Mouse (Mus musculus) liver, embryonic 14.5 days (tissue): ENCODE data around the gene Gm49358. TPM values are rescaled to one million over a fixed set of nuclear protein-coding genes. Genes with fewer than 3 reads are reported as not detected.

Experiments used
- ATAC-seq: fragments of 200-750 bp; cut with Nextera tagmentation; 2 replicates; pipeline ENCODE4 v1.8.0; 2017; ENCODE audit warnings: moderate number of reproducible peaks, mild to moderate bottlenecking, moderate library complexity; ENCODE audit not compliant: insufficient read depth
- DNase-seq, 3 experiments: peaks; one replicate each; pipeline ENCODE4 v3.0.0-alpha.2; 2012 to 2013; ENCODE audit warnings: low read depth in 3 of 3, low spot score in 3 of 3
- H3K27ac ChIP-seq: fragments of 300-500 bp; sonication (generic); 2 replicates; pipeline ENCODE4 v1.5.1; 2014; ENCODE audit warnings: moderate library complexity, mild to moderate bottlenecking, control low read depth, inconsistent platforms
- H3K27me3 ChIP-seq: fragments of 300-500 bp; sonication (generic); 2 replicates; pipeline ENCODE4 v1.6.1; 2014; ENCODE audit warnings: mild to moderate bottlenecking, low read length, moderate library complexity; ENCODE audit not compliant: control insufficient read depth, insufficient read depth
- H3K36me3 ChIP-seq: fragments of 300-500 bp; sonication (generic); replicated peaks from 2 replicates; pipeline ENCODE4 v1.6.1; 2014; ENCODE audit warnings: low read depth; ENCODE audit not compliant: control insufficient read depth, insufficient read depth
- H3K4me1 ChIP-seq, 2 experiments: fragments of 200-500 bp in 1 of 2; fragments of 300-500 bp in 1 of 2; sonication (generic) in 1 of 2; replicated peaks; 2 replicates each; pipeline ENCODE4 v1.6.1; 2012 to 2014; ENCODE audit warnings: antibody characterized with exemption in 1 of 2, inconsistent platforms in 1 of 2, low read length in 1 of 2; ENCODE audit not compliant: control insufficient read depth in 2 of 2, insufficient read depth in 2 of 2
- H3K4me2 ChIP-seq: fragments of 300-500 bp; sonication (generic); 2 replicates; pipeline ENCODE4 v1.6.1; 2014; ENCODE audit warnings: low read depth, mild to moderate bottlenecking, control low read depth, moderate library complexity
- H3K4me3 ChIP-seq, 2 experiments: fragments of 200-500 bp in 1 of 2; fragments of 300-500 bp in 1 of 2; sonication (generic) in 1 of 2; 2 replicates each; pipeline ENCODE4 v1.5.1; 2012 to 2014; ENCODE audit warnings: low read depth in 2 of 2, low read length in 2 of 2, mild to moderate bottlenecking in 2 of 2, control low read depth in 1 of 2, inconsistent platforms in 1 of 2, moderate library complexity in 1 of 2; ENCODE audit not compliant: insufficient read depth in 1 of 2
- H3K9ac ChIP-seq: fragments of 300-500 bp; sonication (generic); replicated peaks from 2 replicates; pipeline ENCODE4 v1.6.1; 2014; ENCODE audit warnings: mild to moderate bottlenecking, control low read depth, moderate library complexity
- H3K9me3 ChIP-seq: fragments of 300-500 bp; sonication (generic); 2 replicates; pipeline ENCODE4 v1.6.1; 2016; ENCODE audit warnings: low read length, mixed read lengths; ENCODE audit not compliant: control insufficient read depth
- CTCF ChIP-seq: IDR thresholded peaks from 2 replicates; pipeline ENCODE4 v1.5.1; 2016; ENCODE audit warnings: antibody characterized with exemption, low read depth, control low read depth
- EP300 ChIP-seq: IDR thresholded peaks from 2 replicates; pipeline ENCODE4 v1.6.1; 2016; ENCODE audit warnings: antibody characterized with exemption, low read depth
- WGBS: fragments of 180-500 bp; shearing (Covaris S2); extraction: QIAGEN DNeasy Blood & Tissue Kit; methylation state at CpG from one replicate; pipeline ENCODE4 v1.1.7; 2014; ENCODE audit not compliant: insufficient replicate concordance; 5-methylcytosine and 5-hydroxymethylcytosine counted together
- polyA plus RNA-seq, 2 experiments: library from polyadenylated mRNA; depleted of rRNA in 1 of 2; stranded (reverse) in 1 of 2; unstranded in 1 of 2; fragments of >200 nt; fragmentation: Nextera tagmentation in 1 of 2; extraction: Ambion mirVana in 1 of 2; gene quantifications; 2 replicates each; pipeline versions ENCODE4 v1.2.1 to v1.2.3; 2012 to 2014

The Gm49358 gene
- polyA plus RNA-seq, 2 experiments = not detected

DNA sequence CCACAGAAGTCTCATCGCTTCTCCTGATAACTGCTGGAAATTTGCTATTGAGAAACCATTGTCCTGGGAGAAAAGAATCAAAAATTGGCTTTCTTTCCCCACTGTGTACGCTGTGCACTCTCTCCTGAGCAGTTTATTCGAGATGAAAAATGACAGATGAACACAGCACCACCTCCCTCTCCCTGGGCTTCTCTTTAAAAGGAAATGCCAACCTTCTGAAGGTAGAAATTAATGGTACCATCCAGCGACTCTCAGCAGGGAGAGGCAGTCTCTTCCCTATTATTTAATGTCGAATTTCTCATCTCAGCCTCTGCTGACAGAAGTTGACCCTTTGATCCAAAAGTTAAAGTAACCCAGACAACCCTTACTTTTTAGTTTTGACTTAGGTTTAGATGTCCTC is 5.4 kb downstream of the Gm49358 start:
- Histone ChIP-seq H3K27me3 (no peaks in the 10 kb centered on the region), H3K4me2 (no peak overlapping the region), H3K9ac (no peak overlapping the region), H3K4me1 (no peaks in the 10 kb centered on the region), H3K4me3 (no peak overlapping the region), H3K36me3 (no peaks in the 10 kb centered on the region), H3K27ac (no peak overlapping the region), H3K9me3 (no peaks in the 10 kb centered on the region)
- 50% methylated on average over 5 of the region's 5 CpGs for WGBS
- ATAC-seq (no peak), DNase-seq (no peak)
- TF ChIP-seq EP300 = no peak
- no peak for TF ChIP-seq CTCF

- Histone ChIP-seq H3K9ac (no peak overlapping the region), H3K4me3 (no peak overlapping the region), H3K4me2 (no peak overlapping the region), H3K27ac (no peak overlapping the region), H3K36me3 (no peaks in the 10 kb centered on the region), H3K27me3 (no peaks in the 10 kb centered on the region), H3K4me1 (no peaks in the 10 kb centered on the region), H3K9me3 (no peaks in the 10 kb centered on the region)
- no peak for ATAC-seq
- TF ChIP-seq EP300 (no peak), CTCF (no peak)
- DNase-seq = no peak
- 49% methylated on average over 4 of the region's 4 CpGs for WGBS
Observed at GRCm38 (mm10) chr10:86769797-86770196, 6.0 kb downstream of the Gm49358 start.

DNA sequence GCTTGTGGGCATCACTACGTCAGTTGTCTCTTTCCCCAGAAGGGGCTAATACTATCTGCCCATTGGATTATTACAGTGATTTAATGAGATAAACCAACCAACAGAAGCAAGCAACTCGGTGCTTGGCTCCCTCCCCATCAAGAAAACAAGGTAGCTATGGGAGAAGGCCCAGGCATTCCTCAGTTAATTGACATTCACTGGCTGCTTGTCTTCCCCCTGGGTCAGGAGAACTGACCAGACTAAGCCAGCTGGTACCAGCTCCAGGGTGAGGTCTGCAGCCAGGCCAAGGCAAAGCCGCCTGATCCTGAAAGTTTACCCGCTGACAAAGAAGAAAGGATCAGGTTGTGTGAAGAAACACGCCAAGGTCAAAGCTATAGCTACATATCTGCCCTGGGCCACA is 7.9 kb downstream of the Gm49358 start:
- DNase-seq = no peak
- no peaks in the 10 kb centered on the region for H3K27me3 ChIP-seq
- H3K4me2 ChIP-seq = no peak overlapping the region
- no peak overlapping the region for H3K9ac ChIP-seq
- WGBS = 61% methylated on average over 5 of the region's 5 CpGs
- TF ChIP-seq EP300 = no peak
- TF ChIP-seq CTCF = no peak
- H3K4me3 ChIP-seq = no peak overlapping the region
- ATAC-seq = no peak
- no peaks in the 10 kb centered on the region for H3K36me3 ChIP-seq
- no peaks in the 10 kb centered on the region for H3K9me3 ChIP-seq
- no peaks in the 10 kb centered on the region for H3K4me1 ChIP-seq
- no peak overlapping the region for H3K27ac ChIP-seq

- no peak overlapping the region for H3K4me2 ChIP-seq
- H3K36me3 ChIP-seq = no peaks in the 10 kb centered on the region
- DNase-seq (no peak), ATAC-seq (no peak)
- no peak overlapping the region for H3K27ac ChIP-seq
- H3K9ac ChIP-seq = no peak overlapping the region
- H3K4me1 ChIP-seq = no peaks in the 10 kb centered on the region
- H3K27me3 ChIP-seq = no peaks in the 10 kb centered on the region
- no peak overlapping the region for H3K4me3 ChIP-seq
- H3K9me3 ChIP-seq = no peaks in the 10 kb centered on the region
- TF ChIP-seq EP300 (no peak), CTCF (no peak)
- 49% methylated on average over 6 of the region's 6 CpGs for WGBS
Observed at GRCm38 (mm10) chr10:86772231-86772631, 8.5 kb downstream of the Gm49358 start.

DNA sequence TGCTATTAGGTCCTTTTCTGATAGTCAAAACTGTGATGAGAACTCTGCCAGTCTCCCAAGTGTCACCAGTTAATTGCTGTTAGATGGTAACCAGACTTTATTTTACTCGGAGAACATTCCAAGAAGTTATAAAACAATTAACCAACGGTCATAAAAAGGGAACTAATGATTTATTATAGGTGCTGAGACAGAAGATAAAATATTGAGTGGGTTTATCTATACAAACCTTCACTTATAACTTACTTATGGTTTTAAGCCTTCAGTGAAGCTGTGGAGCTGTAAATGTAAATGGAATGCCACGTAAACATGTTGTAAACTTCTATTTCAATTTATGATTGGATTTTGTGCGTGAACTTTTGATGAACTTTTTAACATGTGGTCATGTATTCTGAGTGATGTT is 9.6 kb downstream of the Gm49358 start:
- Histone ChIP-seq H3K9me3 (no peaks in the 10 kb centered on the region), H3K9ac (no peak overlapping the region), H3K27me3 (no peaks in the 10 kb centered on the region), H3K36me3 (no peaks in the 10 kb centered on the region), H3K4me3 (no peak overlapping the region), H3K4me1 (peaks cover 5 to 9% of the 10 kb centered on the region in 2 experiments), H3K4me2 (no peak overlapping the region), H3K27ac (no peak overlapping the region)
- TF ChIP-seq EP300 (no peak), CTCF (no peak)
- no peak for ATAC-seq
- WGBS = 42% methylated on average over 4 of the region's 4 CpGs
- DNase-seq = no peak

DNA sequence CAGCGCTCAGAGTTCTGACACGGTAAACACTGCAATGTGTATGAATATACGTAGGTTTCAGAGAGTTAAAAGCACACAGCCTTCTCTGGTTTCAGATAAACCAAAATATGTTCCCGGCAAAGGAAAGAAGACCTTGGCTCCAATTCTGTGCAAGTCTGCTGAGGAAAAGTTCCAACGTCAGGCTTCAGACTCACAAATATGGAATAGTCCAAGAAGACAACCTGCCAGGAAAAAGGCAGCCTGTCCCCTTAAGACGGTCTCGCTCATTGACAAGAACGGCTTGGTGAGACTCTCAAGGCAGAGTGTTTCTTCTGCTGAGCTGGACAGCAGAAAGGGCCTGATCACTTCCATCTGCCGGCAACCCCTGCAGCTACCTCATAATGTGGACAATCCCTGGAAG is 12.5 kb downstream of the Gm49358 start:
- TF ChIP-seq CTCF (no peak), EP300 (no peak)
- H3K36me3 ChIP-seq = no peaks in the 10 kb centered on the region
- no peak overlapping the region for H3K9ac ChIP-seq
- no peak for DNase-seq
- H3K4me1 ChIP-seq = peaks cover 14 to 15% of the 10 kb centered on the region in 2 experiments
- H3K4me2 ChIP-seq = no peak overlapping the region
- ATAC-seq = no peak
- no peaks in the 10 kb centered on the region for H3K9me3 ChIP-seq
- WGBS = 70% methylated on average over 9 of the region's 9 CpGs
- no peaks in the 10 kb centered on the region for H3K27me3 ChIP-seq
- H3K27ac ChIP-seq = no peak overlapping the region
- no peak overlapping the region for H3K4me3 ChIP-seq
